ENCODE assay signal across 17 mouse cellular contexts in the genomic region with DNA sequence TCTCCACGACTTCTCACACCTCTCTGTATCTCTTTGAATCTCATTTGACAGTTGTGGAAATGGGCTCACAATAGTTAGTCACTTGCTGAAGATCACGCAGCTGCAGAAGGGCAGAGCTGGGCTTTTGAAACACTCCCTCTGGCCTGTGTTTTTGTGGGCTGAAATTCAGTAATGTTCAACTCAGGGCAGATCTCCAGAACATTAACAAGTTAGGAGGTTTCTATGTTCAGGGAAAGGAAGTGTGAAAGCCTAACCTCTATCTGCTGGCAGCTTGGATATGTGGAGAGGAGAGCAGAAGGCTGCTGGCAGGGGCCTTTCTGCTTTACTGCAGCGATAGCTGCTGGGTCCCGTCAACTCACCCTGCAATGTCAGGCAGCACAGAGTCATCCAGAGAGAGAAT. TPM values are rescaled to one million over a fixed set of nuclear protein-coding genes. Genes with fewer than 3 reads are reported as not detected.
DNase-seq lines count a peak whose midpoint lies in the region; ATAC-seq lines count a peak whose summit lies in the region.
"Had no signal": no experiment of that assay in that cellular context is flagged by ENCODE, and none has a peak within 500 bp of the region (broad histone marks: within the 10 kb centered on the region; RNA-seq: fewer than 3 reads in every experiment).

No protein-coding gene starts in this region.

- no peak overlapping the region for H3K9ac ChIP-seq in heart, embryonic 12.5 days
- H3K9ac ChIP-seq: embryonic facial prominence, embryonic 13.5 days; heart, embryonic 13.5 days; lung, embryonic 14.5 days; neural tube, embryonic 12.5 days had no signal

- H3K4me1 ChIP-seq in heart, embryonic 10.5 days: peaks cover 43% of the 10 kb centered on the region
- H3K4me1 ChIP-seq in heart, embryonic 12.5 days (replicated peaks): peaks cover 39% of the 10 kb centered on the region
- peaks cover 70% of the 10 kb centered on the region for H3K4me1 ChIP-seq in megakaryocyte, embryonic 14.5 days
- H3K4me1 ChIP-seq: neural tube, embryonic 12.5 days had no signal

- intact Hi-C loops in heart, postnatal 10 days (cut with DNase I): no loop called here

- no peak overlapping the region for H3K27ac ChIP-seq in heart, embryonic 10.5 days
- H3K27ac ChIP-seq in heart, embryonic 12.5 days (ENCODE audit: poor library complexity, severe bottlenecking): no peak overlapping the region
- H3K27ac ChIP-seq: embryonic facial prominence, embryonic 13.5 days; forebrain, embryonic 10.5 days; heart, embryonic 13.5 days; neural tube, embryonic 12.5 days had no signal

- no peak overlapping the region for H3K4me3 ChIP-seq in heart, embryonic 10.5 days
- H3K4me3 ChIP-seq in heart, embryonic 12.5 days: no peak overlapping the region
- H3K4me3 ChIP-seq in megakaryocyte, embryonic 14.5 days (replicated peaks): peak overlapping the region; percentile 11
- H3K4me3 ChIP-seq: embryonic facial prominence, embryonic 13.5 days; forebrain, embryonic 10.5 days; heart, embryonic 13.5 days; neural tube, embryonic 12.5 days had no signal

- 56% methylated on average over 4 of the region's 4 CpGs for WGBS in heart, embryonic 10.5 days
- 43% methylated on average over 4 of the region's 4 CpGs for WGBS in heart, embryonic 12.5 days

- H3K9me3 ChIP-seq in heart, embryonic 10.5 days: no peaks in the 10 kb centered on the region
- H3K9me3 ChIP-seq in heart, embryonic 12.5 days (replicated peaks): no peaks in the 10 kb centered on the region
- no peaks in the 10 kb centered on the region for H3K9me3 ChIP-seq in megakaryocyte, embryonic 14.5 days
- H3K9me3 ChIP-seq: embryonic facial prominence, embryonic 13.5 days; forebrain, embryonic 10.5 days; heart, embryonic 13.5 days; neural tube, embryonic 12.5 days had no signal

- H3K4me2 ChIP-seq in heart, embryonic 12.5 days: no peak overlapping the region
- H3K4me2 ChIP-seq: embryonic facial prominence, embryonic 13.5 days; heart, embryonic 13.5 days; lung, embryonic 14.5 days; neural tube, embryonic 12.5 days had no signal

- no peak for ATAC-seq in heart, embryonic 12.5 days (ENCODE audit: insufficient number of reproducible peaks, low FRiP score)
- ATAC-seq in megakaryocyte, adult 5-6 weeks (ENCODE audit: poor library complexity, severe bottlenecking): no peak
- ATAC-seq: hindbrain, embryonic 16.5 days had no signal

- no peaks in the 10 kb centered on the region for H3K36me3 ChIP-seq in heart, embryonic 10.5 days
- H3K36me3 ChIP-seq in heart, embryonic 12.5 days: no peaks in the 10 kb centered on the region
- peaks cover 12% of the 10 kb centered on the region for H3K36me3 ChIP-seq in megakaryocyte, embryonic 14.5 days (replicated peaks; ENCODE audit: low read length)
- H3K36me3 ChIP-seq: embryonic facial prominence, embryonic 13.5 days; forebrain, embryonic 10.5 days; heart, embryonic 13.5 days; neural tube, embryonic 12.5 days had no signal

- DNase-seq in heart, embryonic 10.5 days (ENCODE audit: low spot score): peak; percentile 68
- peak; percentile 50 to 57 for DNase-seq in heart, postnatal 10 days
- peak; percentile 33 for DNase-seq in thymus, postnatal 14 days
- DNase-seq in ovary, postnatal 36 days (ENCODE audit: low spot score): no peak
- DNase-seq: adrenal gland, adult 8-10 months; cerebellum, adult 8-10 months; lung, embryonic 14.5 days had no signal

- H3K27me3 ChIP-seq in heart, embryonic 10.5 days (ENCODE audit: insufficient read depth, poor library complexity, severe bottlenecking): no peaks in the 10 kb centered on the region
- no peaks in the 10 kb centered on the region for H3K27me3 ChIP-seq in heart, embryonic 12.5 days (replicated peaks)
- no peaks in the 10 kb centered on the region for H3K27me3 ChIP-seq in megakaryocyte, embryonic 14.5 days (replicated peaks)
- H3K27me3 ChIP-seq: embryonic facial prominence, embryonic 13.5 days; heart, embryonic 13.5 days; neural tube, embryonic 12.5 days had no signal

RNA-seq across cellular contexts. Expression of gene Tmigd3, which starts 19.5 kb away (rescaled TPM):
- 0.70 and 0.73 TPM in 2 replicates for polyA plus RNA-seq in heart, embryonic 10.5 days (2016; fragmentation: Nextera tagmentation; extraction: Ambion mirVana)
- polyA plus RNA-seq in heart, embryonic 12.5 days (2016; fragmentation: Nextera tagmentation; extraction: Ambion mirVana): 0.42 TPM in 1 of 2 replicates, not detected in the other
- not detected in 2 replicates for polyA plus RNA-seq in megakaryocyte, embryonic 14.5 days (2012; ENCODE audit: insufficient read depth, low replicate concordance)
- 0.40 and 1.2 TPM in 2 replicates for total RNA-seq in megakaryocyte, adult 5-6 weeks (2015)
- 2.1 and 5.8 TPM in 2 replicates for total RNA-seq in megakaryocyte, adult 5-6 weeks (2017)
- total RNA-seq in heart, postnatal 10 days (2021): not detected
- total RNA-seq: adrenal gland, adult 8-10 months; midbrain, postnatal 0 days had no signal
- polyA plus RNA-seq: embryonic facial prominence, embryonic 13.5 days; forebrain, embryonic 10.5 days; hindbrain, embryonic 16.5 days; kidney, embryonic 16.5 days; midbrain, postnatal 0 days; neural tube, embryonic 12.5 days had no signal

RNA-seq across cellular contexts. Expression of gene Adora3, which starts 19.6 kb away (rescaled TPM):
- not detected in 2 replicates for polyA plus RNA-seq in heart, embryonic 10.5 days (2016; fragmentation: Nextera tagmentation; extraction: Ambion mirVana)
- polyA plus RNA-seq in heart, embryonic 12.5 days (2016; fragmentation: Nextera tagmentation; extraction: Ambion mirVana): 0.10 TPM in 1 of 2 replicates, not detected in the other
- polyA plus RNA-seq in megakaryocyte, embryonic 14.5 days (2012; ENCODE audit: insufficient read depth, low replicate concordance): 0.19 TPM in 1 of 2 replicates, not detected in the other
- total RNA-seq in megakaryocyte, adult 5-6 weeks (2015): 12.7 and 15.0 TPM in 2 replicates
- total RNA-seq in megakaryocyte, adult 5-6 weeks (2017): 6.4 and 6.5 TPM in 2 replicates
- total RNA-seq in heart, postnatal 10 days (2021): under 1 TPM in 1 of 2 experiments, not detected in 1; 0.26 TPM
- polyA plus RNA-seq: kidney, embryonic 16.5 days; neural tube, embryonic 12.5 days had no signal

RNA-seq across cellular contexts. Expression of gene I830077J02Rik, which starts 42.2 kb away (rescaled TPM):
- 2.0 and 3.4 TPM in 2 replicates for polyA plus RNA-seq in heart, embryonic 10.5 days (2016; fragmentation: Nextera tagmentation; extraction: Ambion mirVana)
- polyA plus RNA-seq in heart, embryonic 12.5 days (2016; fragmentation: Nextera tagmentation; extraction: Ambion mirVana): 2.1 and 2.9 TPM in 2 replicates
- polyA plus RNA-seq in megakaryocyte, embryonic 14.5 days (2012; ENCODE audit: insufficient read depth, low replicate concordance): 34.4 and 41.9 TPM in 2 replicates
- total RNA-seq in megakaryocyte, adult 5-6 weeks (2015): 126 and 132 TPM in 2 replicates
- 71.5 and 74.6 TPM in 2 replicates for total RNA-seq in megakaryocyte, adult 5-6 weeks (2017)
- 1 to 10 TPM in 1 of 2 experiments, under 1 TPM in 1; 0.69 to 1.3 TPM for total RNA-seq in heart, postnatal 10 days (2021)
